Mouse (Mus musculus): ENCODE data around the gene Dlat. TPM values are rescaled to one million over a fixed set of nuclear protein-coding genes. Genes with fewer than 3 reads are reported as not detected.

Gene Dlat
- polyA plus RNA-seq, 1 experiment from 2014 or later = 60.4 TPM

Other genes starting within 250 kb of the Dlat start
- gene Plet1, start 165.3 kb downstream of the Dlat start, polyA plus RNA-seq (2015; fragmentation: Nextera tagmentation; extraction: Ambion mirVana) = 24.8 TPM in 2 replicates
- gene Pts, start 131.1 kb downstream of the Dlat start, polyA plus RNA-seq (2015; fragmentation: Nextera tagmentation; extraction: Ambion mirVana) = 88.2 and 94.1 TPM in 2 replicates
- 1.7 and 3.0 TPM in 2 replicates for gene Il18, start 105.0 kb downstream of the Dlat start, polyA plus RNA-seq (2015; fragmentation: Nextera tagmentation; extraction: Ambion mirVana)
- 0.08 and 0.12 TPM in 2 replicates for gene Bco2, start 104.6 kb downstream of the Dlat start, polyA plus RNA-seq (2015; fragmentation: Nextera tagmentation; extraction: Ambion mirVana)
- 0.18 TPM in 1 of 2 replicates, not detected in the other for gene Tex12, start 98.5 kb downstream of the Dlat start, polyA plus RNA-seq (2015; fragmentation: Nextera tagmentation; extraction: Ambion mirVana)
- 363 and 376 TPM in 2 replicates for gene Sdhd, start 56.0 kb downstream of the Dlat start, polyA plus RNA-seq (2015; fragmentation: Nextera tagmentation; extraction: Ambion mirVana)
- gene Timm8b, start 55.9 kb downstream of the Dlat start, polyA plus RNA-seq (2015; fragmentation: Nextera tagmentation; extraction: Ambion mirVana) = 259 and 296 TPM in 2 replicates
- 4.9 and 5.6 TPM in 2 replicates for gene Pih1d2, start 42.5 kb downstream of the Dlat start, polyA plus RNA-seq (2015; fragmentation: Nextera tagmentation; extraction: Ambion mirVana)
- gene Nkapd1, start 42.3 kb downstream of the Dlat start, polyA plus RNA-seq (2015; fragmentation: Nextera tagmentation; extraction: Ambion mirVana) = 22.1 and 24.8 TPM in 2 replicates
- 8.3 and 8.5 TPM in 2 replicates for gene Dixdc1, start 79.7 kb upstream of the Dlat start, polyA plus RNA-seq (2015; fragmentation: Nextera tagmentation; extraction: Ambion mirVana)
- 8.9 and 9.2 TPM in 2 replicates for gene 2310030G06Rik, start 86.8 kb upstream of the Dlat start, polyA plus RNA-seq (2015; fragmentation: Nextera tagmentation; extraction: Ambion mirVana)
- 53.1 and 59.0 TPM in 2 replicates for gene Cryab, start 91.5 kb upstream of the Dlat start, polyA plus RNA-seq (2015; fragmentation: Nextera tagmentation; extraction: Ambion mirVana)
- gene Hspb2, start 92.6 kb upstream of the Dlat start, polyA plus RNA-seq (2015; fragmentation: Nextera tagmentation; extraction: Ambion mirVana) = 8.1 and 10.5 TPM in 2 replicates
- 10.9 and 11.7 TPM in 2 replicates for gene Fdxacb1, start 108.5 kb upstream of the Dlat start, polyA plus RNA-seq (2015; fragmentation: Nextera tagmentation; extraction: Ambion mirVana)
- gene Alg9, start 115.2 kb upstream of the Dlat start, polyA plus RNA-seq (2015; fragmentation: Nextera tagmentation; extraction: Ambion mirVana) = 35.6 and 35.9 TPM in 2 replicates
- 30.1 and 35.0 TPM in 2 replicates for gene 1110032A03Rik, start 115.7 kb upstream of the Dlat start, polyA plus RNA-seq (2015; fragmentation: Nextera tagmentation; extraction: Ambion mirVana)
- 74.8 and 75.6 TPM in 2 replicates for gene Ppp2r1b, start 185.5 kb upstream of the Dlat start, polyA plus RNA-seq (2015; fragmentation: Nextera tagmentation; extraction: Ambion mirVana)